Mouse (Mus musculus): Measurements from ENCODE around the gene Inpp5k. TPM values are rescaled to one million over a fixed set of nuclear protein-coding genes. Genes with fewer than 3 reads are reported as not detected.

Inpp5k gene
- polyA plus RNA-seq, 1 experiment from 2014 or later, result 23.2 TPM

- Histone ChIP-seq H3K36me3 (peaks cover 30% of the 10 kb centered on the region), H3K9ac (peak overlapping the region; percentile 86), H3K9me3 (no peaks in the 10 kb centered on the region), H3K4me2 (peak overlapping the region; percentile 84), H3K4me3 (peak overlapping the region; percentile 82), H3K4me1 (peaks cover 48% of the 10 kb centered on the region), H3K27ac (peak overlapping the region; percentile 77), H3K27me3 (peaks cover 25% of the 10 kb centered on the region)
- peak; percentile 61 for ATAC-seq (ENCODE audit: insufficient number of reproducible peaks, insufficient read depth, low FRiP score, low TSS enrichment, low read depth)
- WGBS, result 1% methylated on average over 78 of the region's 78 CpGs
Measured at GRCm38 (mm10) chr11:75655621-75656545, 25.1 kb downstream of the Inpp5k start.

- Histone ChIP-seq H3K9me3 (no peaks in the 10 kb centered on the region), H3K27me3 (peaks cover 25% of the 10 kb centered on the region), H3K4me2 (peak overlapping the region; percentile 84), H3K4me3 (peak overlapping the region; percentile 82), H3K4me1 (peaks cover 41% of the 10 kb centered on the region), H3K27ac (0 out of 2 replicates have a peak overlapping the region, but pooled peaks have one; percentile 77), H3K9ac (peak overlapping the region; percentile 86), H3K36me3 (peaks cover 40% of the 10 kb centered on the region)
- no peak for ATAC-seq (ENCODE audit: insufficient number of reproducible peaks, insufficient read depth, low FRiP score, low TSS enrichment, low read depth)
- 63% methylated on average over 19 of the region's 20 CpGs for WGBS
Measured at GRCm38 (mm10) chr11:75656621-75657590, 26.1 kb downstream of the Inpp5k start.

GRCm38 (mm10) chr11:75657841-75658240 lies 27.1 kb downstream of the Inpp5k start:
- Histone ChIP-seq H3K9ac (no peak overlapping the region), H3K36me3 (peaks cover 50% of the 10 kb centered on the region), H3K27me3 (peaks cover 17% of the 10 kb centered on the region), H3K4me3 (no peak overlapping the region), H3K9me3 (no peaks in the 10 kb centered on the region), H3K27ac (no peak overlapping the region), H3K4me2 (no peak overlapping the region), H3K4me1 (peaks cover 33% of the 10 kb centered on the region)
- ATAC-seq (ENCODE audit: insufficient number of reproducible peaks, insufficient read depth, low FRiP score, low TSS enrichment, low read depth), result no peak

DNA sequence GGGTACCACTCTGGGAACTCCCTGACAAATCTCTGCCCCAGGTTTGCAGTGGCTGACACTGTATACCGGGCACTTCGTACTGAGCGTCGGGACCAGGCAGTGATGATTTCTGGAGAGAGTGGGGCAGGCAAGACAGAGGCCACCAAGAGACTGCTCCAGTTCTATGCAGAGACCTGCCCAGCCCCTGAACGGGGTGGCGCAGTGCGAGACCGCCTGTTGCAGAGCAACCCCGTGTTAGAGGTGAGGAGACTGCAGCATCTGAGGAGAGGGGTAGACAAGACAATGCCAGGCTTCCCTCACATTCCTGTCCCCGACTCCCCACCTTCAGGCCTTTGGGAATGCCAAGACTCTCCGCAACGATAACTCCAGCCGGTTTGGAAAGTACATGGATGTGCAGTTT lies 27.5 kb downstream of the Inpp5k start:
- H3K4me3 ChIP-seq, result no peak overlapping the region
- ATAC-seq (ENCODE audit: insufficient number of reproducible peaks, insufficient read depth, low FRiP score, low TSS enrichment, low read depth), result no peak
- WGBS, result 93% methylated on average over 13 of the region's 13 CpGs

DNA sequence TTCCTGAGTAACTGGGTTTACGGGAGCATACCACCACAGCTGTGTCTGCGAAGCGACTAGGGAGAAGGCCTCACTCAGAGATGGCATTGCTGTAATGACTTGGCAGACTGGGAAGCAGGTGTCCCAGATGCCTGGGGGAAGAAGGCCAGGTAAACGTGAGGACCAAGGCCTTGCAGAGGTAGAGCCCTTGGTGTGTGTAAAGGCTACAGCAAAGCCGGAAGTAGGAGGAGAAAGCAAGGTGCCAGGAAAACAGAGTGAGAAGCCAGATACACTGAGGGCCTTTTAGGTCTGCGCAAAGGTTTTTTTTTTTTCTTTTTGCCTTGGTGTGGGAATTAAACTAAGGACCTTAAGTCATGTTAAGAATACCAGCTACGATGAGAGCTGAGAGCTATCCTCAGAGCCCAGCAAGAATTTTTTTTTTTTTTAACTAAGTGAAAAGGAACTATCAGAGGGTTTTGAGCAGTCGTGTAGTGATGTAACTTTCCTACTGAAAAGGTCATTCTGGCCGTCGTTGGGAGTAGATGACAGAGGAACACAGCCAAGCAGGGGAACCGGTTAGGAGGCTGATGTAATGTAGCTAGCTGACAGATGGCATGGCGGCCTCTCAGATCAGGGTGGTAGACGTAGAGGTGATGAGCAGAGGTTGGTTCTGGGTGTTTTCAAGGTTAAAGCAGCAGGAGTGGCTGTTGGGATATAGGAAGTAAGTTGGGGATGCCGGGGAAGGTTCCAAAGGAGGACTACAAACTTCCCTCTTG lies 28.4 kb downstream of the Inpp5k start:
- Histone ChIP-seq H3K9ac (no peak overlapping the region), H3K27ac (no peak overlapping the region), H3K9me3 (no peaks in the 10 kb centered on the region), H3K36me3 (peaks cover 58% of the 10 kb centered on the region), H3K4me2 (no peak overlapping the region), H3K27me3 (0 out of 2 replicates have a peak, but pooled peaks cover 6% of the 10 kb centered on the region), H3K4me3 (no peak overlapping the region), H3K4me1 (peaks cover 23% of the 10 kb centered on the region)
- WGBS, result 82% methylated on average over 14 of the region's 14 CpGs
- no peak for ATAC-seq (ENCODE audit: insufficient number of reproducible peaks, insufficient read depth, low FRiP score, low TSS enrichment, low read depth)

More for the DNA sequence above, 27.5 kb downstream of the Inpp5k start:
- H3K27me3 ChIP-seq, result peaks cover 13% of the 10 kb centered on the region
- peaks cover 54% of the 10 kb centered on the region for H3K36me3 ChIP-seq
- H3K9me3 ChIP-seq, result no peaks in the 10 kb centered on the region
- no peak overlapping the region for H3K9ac ChIP-seq
- no peak overlapping the region for H3K4me2 ChIP-seq
- H3K27ac ChIP-seq, result no peak overlapping the region
- peaks cover 31% of the 10 kb centered on the region for H3K4me1 ChIP-seq

DNA sequence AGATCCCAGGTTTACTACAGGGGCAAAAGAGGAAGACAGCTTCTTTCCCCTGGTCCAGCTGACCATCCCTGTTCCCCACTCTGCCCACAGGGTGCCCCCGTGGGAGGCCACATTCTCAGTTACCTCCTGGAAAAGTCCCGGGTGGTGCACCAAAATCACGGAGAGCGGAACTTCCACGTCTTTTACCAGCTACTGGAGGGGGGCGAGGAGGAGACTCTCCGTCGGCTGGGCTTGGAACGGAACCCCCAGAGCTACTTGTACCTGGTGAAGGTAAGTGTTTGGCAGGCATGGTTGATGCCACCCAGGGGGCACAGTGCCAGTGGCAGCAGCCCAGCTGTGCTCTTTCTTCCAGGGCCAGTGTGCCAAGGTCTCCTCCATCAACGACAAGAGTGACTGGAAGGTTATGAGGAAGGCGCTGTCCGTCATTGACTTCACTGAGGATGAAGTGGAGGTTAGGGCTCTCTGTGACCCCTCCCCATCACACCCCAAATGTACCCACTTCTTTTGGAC lies 29.3 kb downstream of the Inpp5k start:
- no peak overlapping the region for H3K4me2 ChIP-seq
- H3K27me3 ChIP-seq, result no peaks in the 10 kb centered on the region
- no peak overlapping the region for H3K27ac ChIP-seq
- ATAC-seq (ENCODE audit: insufficient number of reproducible peaks, insufficient read depth, low FRiP score, low TSS enrichment, low read depth), result no peak
- peaks cover 64% of the 10 kb centered on the region for H3K36me3 ChIP-seq
- H3K4me3 ChIP-seq, result no peak overlapping the region
- no peaks in the 10 kb centered on the region for H3K9me3 ChIP-seq
- WGBS, result 89% methylated on average over 12 of the region's 12 CpGs
- H3K9ac ChIP-seq, result no peak overlapping the region
- peaks cover 14% of the 10 kb centered on the region for H3K4me1 ChIP-seq

DNA sequence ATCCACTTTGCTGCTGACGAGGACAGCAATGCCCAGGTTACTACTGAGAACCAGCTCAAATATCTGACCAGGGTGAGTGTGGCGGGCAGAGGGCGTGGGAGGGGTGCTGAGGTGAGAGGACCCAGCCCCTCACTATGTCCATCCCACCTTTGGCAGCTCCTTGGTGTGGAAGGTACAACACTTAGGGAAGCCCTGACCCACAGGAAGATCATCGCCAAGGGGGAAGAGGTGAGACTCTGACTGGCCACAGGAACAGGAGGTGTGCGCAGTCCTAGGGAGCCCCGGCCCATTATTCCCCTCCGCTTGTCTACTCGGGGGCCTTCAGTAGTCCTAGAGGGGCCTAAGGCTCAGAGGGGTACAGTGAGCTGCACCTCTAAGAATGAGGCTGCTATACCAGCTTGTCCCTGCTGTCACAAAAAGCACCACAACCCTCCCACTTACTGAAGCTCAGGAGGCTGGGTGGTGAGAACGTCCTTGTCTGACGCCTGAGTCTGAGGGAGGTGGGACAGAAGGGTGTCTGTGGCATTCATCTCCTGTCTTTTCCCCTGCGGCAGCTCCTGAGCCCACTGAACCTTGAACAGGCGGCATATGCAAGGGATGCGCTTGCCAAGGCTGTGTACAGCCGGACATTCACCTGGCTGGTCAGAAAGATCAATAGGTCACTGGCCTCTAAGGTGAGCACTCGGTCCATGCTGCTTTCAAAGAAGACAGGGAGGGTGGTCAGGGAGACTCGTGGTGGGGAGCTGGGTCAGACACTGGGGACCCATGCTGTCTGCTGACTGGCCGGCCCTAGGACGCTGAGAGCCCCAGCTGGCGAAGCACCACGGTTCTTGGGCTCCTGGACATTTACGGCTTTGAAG lies 30.4 kb downstream of the Inpp5k start:
- ATAC-seq (ENCODE audit: insufficient number of reproducible peaks, insufficient read depth, low FRiP score, low TSS enrichment, low read depth), result no peak
- Histone ChIP-seq H3K9me3 (no peaks in the 10 kb centered on the region), H3K27me3 (no peaks in the 10 kb centered on the region), H3K4me2 (no peak overlapping the region), H3K9ac (no peak overlapping the region), H3K4me1 (peaks cover 13% of the 10 kb centered on the region), H3K36me3 (peaks cover 74% of the 10 kb centered on the region), H3K4me3 (no peak overlapping the region), H3K27ac (no peak overlapping the region)
- 91% methylated on average over 21 of the region's 21 CpGs for WGBS

- no peak overlapping the region for H3K4me2 ChIP-seq
- ATAC-seq (ENCODE audit: insufficient number of reproducible peaks, insufficient read depth, low FRiP score, low TSS enrichment, low read depth), result no peak
- whole genome bisulfite sequencing, result 89% methylated on average over 7 of the region's 7 CpGs
Measured at GRCm38 (mm10) chr11:75662131-75662530, 31.3 kb downstream of the Inpp5k start.

DNA sequence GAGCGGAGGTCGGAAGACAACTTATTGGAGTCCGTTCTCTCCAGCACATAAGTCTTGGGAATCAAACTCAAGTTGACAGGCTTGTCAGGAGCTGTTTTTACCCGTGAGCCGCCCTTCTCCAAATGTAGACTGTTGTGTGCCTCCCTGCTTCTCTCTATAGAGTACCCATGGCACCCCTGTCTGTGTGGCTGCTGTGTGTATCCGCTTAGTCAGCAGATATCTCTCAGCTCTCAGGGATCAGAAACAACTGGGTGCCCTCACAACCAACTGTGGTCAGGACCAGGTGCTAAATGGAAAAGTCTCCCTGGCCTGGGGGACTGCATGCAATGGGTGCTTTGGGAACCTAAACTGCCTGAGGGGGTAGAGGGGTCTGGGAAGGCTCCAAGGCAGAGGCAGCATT lies 35.5 kb downstream of the Inpp5k start:
- WGBS, result 93% methylated on average over 6 of the region's 6 CpGs
- H3K36me3 ChIP-seq, result peaks cover 90% of the 10 kb centered on the region
- H3K4me3 ChIP-seq, result no peak overlapping the region
- H3K9ac ChIP-seq, result no peak overlapping the region
- H3K9me3 ChIP-seq, result no peaks in the 10 kb centered on the region
- no peak overlapping the region for H3K27ac ChIP-seq
- ATAC-seq (ENCODE audit: insufficient number of reproducible peaks, insufficient read depth, low FRiP score, low TSS enrichment, low read depth), result no peak
- no peaks in the 10 kb centered on the region for H3K4me1 ChIP-seq
- no peaks in the 10 kb centered on the region for H3K27me3 ChIP-seq
- no peak overlapping the region for H3K4me2 ChIP-seq

More at GRCm38 (mm10) chr11:75662131-75662530, 31.3 kb downstream of the Inpp5k start:
- H3K9ac ChIP-seq, result no peak overlapping the region
- no peak overlapping the region for H3K4me3 ChIP-seq
- H3K27ac ChIP-seq, result no peak overlapping the region
- no peaks in the 10 kb centered on the region for H3K9me3 ChIP-seq
- H3K36me3 ChIP-seq, result peaks cover 84% of the 10 kb centered on the region
- no peaks in the 10 kb centered on the region for H3K27me3 ChIP-seq
- peaks cover 4% of the 10 kb centered on the region; the same call in 1 of the 2 replicates for H3K4me1 ChIP-seq

DNA sequence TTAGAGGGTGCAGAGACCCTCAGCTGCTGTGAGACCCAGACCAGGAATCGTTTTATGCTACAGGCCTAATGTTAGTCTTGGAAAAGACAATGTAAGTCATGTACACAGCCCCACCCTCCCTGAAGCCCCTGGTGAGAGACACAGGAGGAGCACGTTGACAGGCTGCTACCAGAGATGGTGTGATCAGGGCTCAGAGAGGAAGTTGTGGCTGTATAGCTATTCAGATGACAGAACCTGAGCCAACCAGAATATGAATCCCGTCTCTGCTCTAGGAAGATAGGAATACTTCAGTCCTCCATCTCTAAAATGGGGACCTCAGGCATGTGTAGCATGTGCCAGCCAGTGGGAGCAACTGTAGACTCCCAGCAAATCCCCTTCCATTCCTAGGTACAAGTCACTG lies 37.8 kb downstream of the Inpp5k start:
- Histone ChIP-seq H3K4me1 (no peaks in the 10 kb centered on the region), H3K9ac (no peak overlapping the region), H3K27me3 (no peaks in the 10 kb centered on the region), H3K9me3 (no peaks in the 10 kb centered on the region), H3K36me3 (peaks cover 91% of the 10 kb centered on the region), H3K4me2 (no peak overlapping the region), H3K4me3 (no peak overlapping the region), H3K27ac (no peak overlapping the region)
- ATAC-seq (ENCODE audit: insufficient number of reproducible peaks, insufficient read depth, low FRiP score, low TSS enrichment, low read depth), result no peak
- WGBS, result 87% methylated on average over 3 of the region's 3 CpGs
